Mouse (Mus musculus) ES-E14 (cell line): ENCODE measurements around the gene Mprip.

ENCODE experiments used
- CHD2 ChIP-seq: IDR thresholded peaks from 2 replicates; pipeline ENCODE4 v1.6.1; 2014; ENCODE audit warnings: mild to moderate bottlenecking, low read depth, low read length, inconsistent platforms
- HCFC1 ChIP-seq: IDR thresholded peaks from 2 replicates; pipeline ENCODE4 v1.6.1; 2012; ENCODE audit warnings: low read length, inconsistent platforms, borderline replicate concordance; ENCODE audit not compliant: insufficient read depth
- ZC3H11A ChIP-seq: IDR thresholded peaks from 2 replicates; pipeline ENCODE4 v1.6.1; 2012; ENCODE audit warnings: low read depth, mild to moderate bottlenecking, inconsistent platforms, low read length, borderline replicate concordance
- ZNF384 ChIP-seq: IDR thresholded peaks from 2 replicates; pipeline ENCODE4 v1.6.1; 2012; ENCODE audit warnings: low read depth, low read length, inconsistent platforms

DNA sequence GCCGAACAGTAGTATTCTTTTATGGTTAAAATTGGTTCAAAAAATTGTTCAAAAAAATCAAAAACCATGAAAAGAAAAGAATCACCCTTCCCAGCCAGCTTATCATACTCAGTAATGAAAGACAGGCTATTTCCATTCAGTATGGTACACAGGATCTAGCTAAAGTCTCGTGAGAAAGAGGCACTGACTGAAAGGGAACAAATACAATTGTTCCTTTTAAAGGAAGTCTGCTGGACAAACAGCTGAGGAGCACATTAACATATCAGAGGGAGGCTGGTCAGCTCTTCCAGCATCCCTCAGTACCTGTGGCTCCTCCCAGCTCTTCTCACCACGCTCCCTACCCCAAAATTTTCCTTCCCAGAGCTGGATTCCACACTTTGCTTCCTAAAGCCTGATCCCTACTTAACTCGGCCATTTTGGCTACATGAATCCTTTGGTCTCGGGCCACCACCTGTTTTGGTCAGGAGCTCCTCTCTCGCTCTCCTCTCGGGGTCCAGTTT lies 121.0 kb downstream of the Mprip start:
- TF ChIP-seq HCFC1: no peak
- no peak for TF ChIP-seq ZC3H11A
- 0 out of 2 replicates have a peak, but pooled peaks have one; percentile 30 for TF ChIP-seq CHD2
- TF ChIP-seq ZNF384: no peak
